Mouse (Mus musculus) spleen, postnatal 4 days (tissue): ENCODE results near the gene Hemk1.

Source experiments
- DNase-seq, 2 experiments: peaks; one replicate each; pipeline ENCODE4 v3.0.0; 2022; ENCODE audit warnings: low spot score in 2 of 2

Gene Hemk1

GRCm38 (mm10) chr9:107338172-107338883 lies at the start of gene Hemk1:
Gene Hemk1 (minus strand): TSS chr9:107338350.
- DNase-seq = peak; percentile 71 to 84

- no peak for DNase-seq
Measured at GRCm38 (mm10) chr9:107387708-107388107, 49.6 kb upstream of the Hemk1 start.

GRCm38 (mm10) chr9:107386722-107387121 lies 48.6 kb upstream of the Hemk1 start:
- DNase-seq = peak; percentile 54 to 79

- no peak for DNase-seq
Measured at GRCm38 (mm10) chr9:107384396-107384795, 46.2 kb upstream of the Hemk1 start.

- no peak for DNase-seq
Measured at GRCm38 (mm10) chr9:107381723-107382122, 43.6 kb upstream of the Hemk1 start.

- DNase-seq = no peak
Measured at GRCm38 (mm10) chr9:107377961-107378512, 39.9 kb upstream of the Hemk1 start.

- DNase-seq = no peak
Measured at GRCm38 (mm10) chr9:107375451-107375850, 37.3 kb upstream of the Hemk1 start.

GRCm38 (mm10) chr9:107374623-107375022 lies 36.5 kb upstream of the Hemk1 start:
- peak in 1 of 2 experiments; percentile 52 for DNase-seq

- DNase-seq = no peak
Measured at GRCm38 (mm10) chr9:107372441-107372840, 34.3 kb upstream of the Hemk1 start.

GRCm38 (mm10) chr9:107370106-107370463 lies 31.9 kb upstream of the Hemk1 start:
- DNase-seq = no peak

- peak; percentile 82 to 85 for DNase-seq
Measured at GRCm38 (mm10) chr9:107369270-107370105, 31.3 kb upstream of the Hemk1 start.

GRCm38 (mm10) chr9:107368302-107368701 lies 30.2 kb upstream of the Hemk1 start:
- peak in 1 of 2 experiments; percentile 34 for DNase-seq

GRCm38 (mm10) chr9:107366644-107367043 lies 28.5 kb upstream of the Hemk1 start:
- DNase-seq = peak; percentile 67 to 85

GRCm38 (mm10) chr9:107360989-107361388 lies 22.8 kb upstream of the Hemk1 start:
- no peak for DNase-seq

GRCm38 (mm10) chr9:107357651-107358050 lies 19.5 kb upstream of the Hemk1 start:
- peak; percentile 74 to 92 for DNase-seq

GRCm38 (mm10) chr9:107355870-107356765 lies 18.0 kb upstream of the Hemk1 start:
- DNase-seq = peak; percentile 52 to 82

- DNase-seq = no peak
Measured at GRCm38 (mm10) chr9:107354826-107355225, 16.7 kb upstream of the Hemk1 start.

GRCm38 (mm10) chr9:107349321-107349720 lies 11.2 kb upstream of the Hemk1 start:
- no peak for DNase-seq

- DNase-seq = no peak
Measured at GRCm38 (mm10) chr9:107347586-107348183, 9.5 kb upstream of the Hemk1 start.

- DNase-seq = no peak
Measured at GRCm38 (mm10) chr9:107346081-107346480, 7.9 kb upstream of the Hemk1 start.

GRCm38 (mm10) chr9:107344027-107344426 lies 5.9 kb upstream of the Hemk1 start:
- DNase-seq = no peak
